Comparison of ENCODE assay signal across 8 mouse cellular contexts in genomic region chr1:6135066-6135465, GRCm38 (mm10).
DNase-seq lines count a peak whose midpoint lies in the region; ATAC-seq and TF ChIP-seq lines count a peak whose summit lies in the region.

No protein-coding gene starts in this region.

- no peak for DNase-seq in hindbrain, embryonic 10.5 days (ENCODE audit: low spot score)
- DNase-seq in ZHBTc4 (ENCODE audit: low read depth, low spot score) = peak; percentile 50
- DNase-seq in layer of hippocampus, adult 9-11 months = peak; percentile 3
- DNase-seq in spleen, postnatal 10 days (ENCODE audit: low spot score in 2 of 2) = no peak
- DNase-seq in heart, adult 11 months = no peak
- no peak for DNase-seq in thymus, adult 18-20 months

- H3K9ac ChIP-seq in hindbrain, embryonic 16.5 days (ENCODE audit: low read depth, low read length) = no peak overlapping the region

- no peaks in the 10 kb centered on the region for H3K36me3 ChIP-seq in hindbrain, embryonic 16.5 days (ENCODE audit: control insufficient read depth, insufficient read depth, low read length)
- H3K36me3 ChIP-seq in hindbrain, embryonic 10.5 days = no peaks in the 10 kb centered on the region
- H3K36me3 ChIP-seq in C2C12 (ENCODE audit: control insufficient read depth, insufficient read depth) = no peaks in the 10 kb centered on the region

- WGBS in hindbrain, embryonic 16.5 days = 22% methylated on average over 3 of the region's 3 CpGs
- 27% methylated on average over 3 of the region's 3 CpGs for WGBS in hindbrain, embryonic 10.5 days

- no peaks in the 10 kb centered on the region for H3K79me3 ChIP-seq in C2C12 (ENCODE audit: low read depth)

- peak; percentile 70; the same call in 1 of the 2 replicates for ATAC-seq in hindbrain, embryonic 16.5 days

- H3K27ac ChIP-seq in hindbrain, embryonic 16.5 days (ENCODE audit: low read depth, low read length) = no peak overlapping the region
- no peak overlapping the region for H3K27ac ChIP-seq in hindbrain, embryonic 10.5 days

- no peak overlapping the region for H3ac ChIP-seq in C2C12 (ENCODE audit: control insufficient read depth, insufficient read length, low read depth)

- no peaks in the 10 kb centered on the region for H3K4me1 ChIP-seq in hindbrain, embryonic 16.5 days (ENCODE audit: control insufficient read depth, insufficient read depth, low read depth, low read length)
- H3K4me1 ChIP-seq in hindbrain, embryonic 10.5 days (replicated peaks) = no peaks in the 10 kb centered on the region

- H3K4me3 ChIP-seq in hindbrain, embryonic 16.5 days (ENCODE audit: low read length) = no peak overlapping the region
- no peak overlapping the region for H3K4me3 ChIP-seq in hindbrain, embryonic 10.5 days
- no peak overlapping the region for H3K4me3 ChIP-seq in C2C12 (ENCODE audit: insufficient read depth, poor library complexity, severe bottlenecking)

- H3K27me3 ChIP-seq in hindbrain, embryonic 16.5 days (replicated peaks; ENCODE audit: control insufficient read depth, insufficient read depth, low read length) = no peaks in the 10 kb centered on the region
- H3K27me3 ChIP-seq in hindbrain, embryonic 10.5 days (ENCODE audit: insufficient read depth, poor library complexity, severe bottlenecking) = no peaks in the 10 kb centered on the region
- no peaks in the 10 kb centered on the region for H3K27me3 ChIP-seq in C2C12 (ENCODE audit: control insufficient read depth, insufficient read depth, insufficient read length)

- no peaks in the 10 kb centered on the region for H3K79me2 ChIP-seq in C2C12 (ENCODE audit: control insufficient read depth, insufficient read depth)

- no peak overlapping the region for H3K4me2 ChIP-seq in hindbrain, embryonic 16.5 days (ENCODE audit: low read length)

- no peaks in the 10 kb centered on the region for H3K9me3 ChIP-seq in hindbrain, embryonic 16.5 days (ENCODE audit: control insufficient read depth, low read length)
- H3K9me3 ChIP-seq in hindbrain, embryonic 10.5 days = no peaks in the 10 kb centered on the region

- TF ChIP-seq CTCF in C2C12 (IDR thresholded peaks at IDR 0.05; ENCODE audit: control insufficient read depth, insufficient read depth, insufficient read length) = peak; percentile 12

TF ChIP-seq in C2C12, 6 proteins besides CTCF, POLR2A, EP300 and RAD21:
- TF ChIP-seq MYOG (IDR thresholded peaks at IDR 0.05; ENCODE audit: control insufficient read depth, extremely low read depth, insufficient read length) (no peak), FOSL1 (IDR thresholded peaks at IDR 0.05; ENCODE audit: insufficient read depth, low read length, poor library complexity, severe bottlenecking) (no peak), USF1 (IDR thresholded peaks at IDR 0.05; ENCODE audit: low read depth) (no peak), MAX (IDR thresholded peaks at IDR 0.05) (no peak), CEBPB (IDR thresholded peaks at IDR 0.05; ENCODE audit: low read depth) (no peak), MYOD1 (IDR thresholded peaks at IDR 0.05; ENCODE audit: control insufficient read depth, insufficient read length, low read depth) (no peak)

Comparison
In these comparisons a context has a peak if more than half of its experiments do, and no peak if none do; other contexts are left out.
1. DNase-seq: peak in ZHBTc4 (single experiment) and layer of hippocampus, adult 9-11 months (single experiment); none in hindbrain, embryonic 10.5 days (single experiment), spleen, postnatal 10 days (0 of 2), heart, adult 11 months (single experiment) and thymus, adult 18-20 months (0 of 2).